Mouse (Mus musculus) liver, embryonic 14.5 days (tissue): ENCODE data around the gene Scn8a.

Experiments used
- CTCF ChIP-seq: IDR thresholded peaks from 2 replicates; pipeline ENCODE4 v1.5.1; 2016; ENCODE audit warnings: antibody characterized with exemption, low read depth, control low read depth
- EP300 ChIP-seq: IDR thresholded peaks from 2 replicates; pipeline ENCODE4 v1.6.1; 2016; ENCODE audit warnings: antibody characterized with exemption, low read depth

DNA sequence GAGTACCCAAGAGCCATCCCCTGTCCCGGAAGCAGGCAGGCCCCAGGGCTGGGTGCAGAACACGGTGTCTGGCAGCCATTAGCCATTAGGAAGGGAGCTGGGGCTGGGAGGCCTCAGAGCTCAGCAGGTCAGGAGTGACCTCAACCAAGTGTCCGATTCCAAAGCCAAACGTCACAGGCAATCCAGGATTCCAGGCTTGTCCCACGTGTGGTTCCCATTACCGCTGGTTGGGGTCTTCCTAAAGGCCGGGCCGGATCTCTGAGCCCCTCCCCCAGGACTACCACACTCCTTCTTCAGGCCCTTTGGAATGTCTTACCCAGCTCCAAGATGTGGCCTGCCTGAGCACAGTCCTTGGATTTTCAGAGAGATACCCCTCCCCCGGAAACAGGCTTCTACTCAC, 225.3 kb downstream of the Scn8a start:
- TF ChIP-seq CTCF (no peak), EP300 (no peak)
